In the genomic region with DNA sequence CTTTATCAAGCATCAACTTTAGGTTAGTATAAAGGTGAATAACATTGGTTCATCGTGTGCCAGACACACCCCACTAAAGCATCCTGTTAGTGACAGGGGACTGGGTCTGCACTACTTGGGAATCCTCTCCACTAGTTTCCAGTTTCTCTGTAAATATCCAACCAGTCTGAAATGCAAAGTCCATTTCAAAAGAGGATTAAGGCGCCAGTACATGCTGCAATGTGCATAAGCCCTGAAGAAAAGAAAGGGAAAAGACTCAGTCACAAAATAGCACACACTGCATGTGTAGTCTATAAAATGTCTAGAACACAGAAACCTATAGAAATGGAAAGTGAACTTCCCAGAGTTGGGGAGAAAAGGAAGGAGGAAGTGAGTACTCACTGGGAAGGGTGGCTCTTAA, we compare ENCODE assay signal across 11 mouse cellular contexts.
"Had no signal": no experiment of that assay in that cellular context is flagged by ENCODE, and none has a peak within 500 bp of the region (broad histone marks: within the 10 kb centered on the region; RNA-seq: fewer than 3 reads in every experiment).

No protein-coding gene starts in this region.

- H3K27ac ChIP-seq: limb, embryonic 13.5 days; liver, embryonic 14.5 days; midbrain, embryonic 12.5 days; neural tube, embryonic 13.5 days had no signal

- H3K4me3 ChIP-seq: limb, embryonic 13.5 days; midbrain, embryonic 12.5 days; neural tube, embryonic 13.5 days had no signal

- DNase-seq: left cerebral cortex, postnatal 4 days; lung, adult 18-20 months; right cerebral cortex, postnatal 14 days; thymus, adult 18-20 months; thymus, postnatal 14 days had no signal

- H3K36me3 ChIP-seq: limb, embryonic 13.5 days; midbrain, embryonic 12.5 days; neural tube, embryonic 13.5 days had no signal

- H3K4me2 ChIP-seq: limb, embryonic 13.5 days; midbrain, embryonic 12.5 days; neural tube, embryonic 13.5 days had no signal

- ATAC-seq: inflammation-experienced regulatory T-cells, adult 6 months; midbrain, embryonic 16.5 days had no signal

- H3K27me3 ChIP-seq: limb, embryonic 13.5 days; midbrain, embryonic 12.5 days; neural tube, embryonic 13.5 days had no signal

- H3K9ac ChIP-seq: limb, embryonic 13.5 days; liver, embryonic 14.5 days; midbrain, embryonic 12.5 days; neural tube, embryonic 13.5 days had no signal

- H3K9me3 ChIP-seq: limb, embryonic 13.5 days; midbrain, embryonic 12.5 days; neural tube, embryonic 13.5 days had no signal
